Mouse (Mus musculus): ENCODE data around the gene Rab26.

The Rab26 gene

GRCm38 (mm10) chr17:24506332-24507070 is 27.5 kb downstream of the Rab26 start:
- no peak for DNase-seq

DNA sequence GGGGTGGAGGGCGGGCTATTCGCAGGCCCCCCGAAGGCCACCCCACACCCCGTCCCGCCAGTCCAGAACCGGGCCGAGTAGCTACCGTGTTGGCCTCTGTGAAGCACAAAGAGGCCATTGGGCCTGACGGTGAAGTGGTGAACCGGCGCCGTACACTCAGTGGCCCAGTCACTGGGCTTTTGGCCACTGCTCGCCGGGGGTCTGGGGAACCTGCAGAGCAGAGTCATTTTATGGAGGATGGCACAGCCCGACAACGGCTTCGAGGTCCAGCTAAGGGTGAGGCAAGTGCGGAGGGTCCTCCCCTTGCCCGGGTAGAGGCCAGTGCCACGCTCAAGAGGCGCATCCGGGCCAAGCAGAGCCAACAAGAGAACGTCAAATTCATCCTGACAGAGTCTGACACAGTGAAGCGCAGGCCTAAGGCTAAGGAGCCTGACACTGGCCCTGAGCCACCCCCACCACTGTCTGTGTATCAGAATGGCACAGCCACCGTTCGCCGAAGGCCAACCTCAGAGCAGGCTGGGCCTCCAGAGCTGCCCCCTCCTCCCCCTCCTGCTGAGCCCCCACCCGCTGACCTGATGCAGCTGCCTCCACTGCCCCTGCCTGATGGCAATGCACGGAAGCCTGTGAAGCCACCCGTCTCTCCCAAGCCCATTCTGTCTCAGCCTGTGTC is 28.6 kb downstream of the Rab26 start:
- DNase-seq: no peak

- no peak for DNase-seq
Observed at GRCm38 (mm10) chr17:24504085-24504484, 29.9 kb downstream of the Rab26 start.

DNA sequence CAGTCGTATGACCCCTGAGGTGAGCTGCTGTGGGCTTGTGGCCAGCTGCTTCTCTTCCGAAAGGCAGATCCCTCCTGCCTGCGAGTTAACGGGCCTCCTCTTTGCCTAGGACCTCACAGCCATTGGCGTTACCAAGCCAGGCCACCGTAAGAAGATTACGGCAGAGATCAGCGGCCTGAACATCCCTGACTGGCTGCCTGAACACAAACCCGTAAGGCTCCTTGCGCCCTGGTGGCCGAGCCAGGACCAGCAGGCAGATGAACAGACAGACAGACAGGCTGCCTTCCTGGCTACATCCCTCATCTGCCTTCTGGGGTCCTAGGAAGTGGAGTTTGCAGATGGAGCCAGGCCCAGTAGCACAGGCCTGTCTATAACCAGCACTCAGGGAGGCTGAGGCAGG is 31.8 kb downstream of the Rab26 start:
- no peak for DNase-seq

GRCm38 (mm10) chr17:24496026-24496425 is 38.0 kb downstream of the Rab26 start:
- DNase-seq: no peak

GRCm38 (mm10) chr17:24495443-24495842 is 38.6 kb downstream of the Rab26 start:
- no peak for DNase-seq

- peak in 1 of 2 experiments; percentile 36 for DNase-seq
Observed at GRCm38 (mm10) chr17:24494627-24495335, 39.2 kb downstream of the Rab26 start.

- DNase-seq: no peak
Observed at GRCm38 (mm10) chr17:24490399-24490798, 43.6 kb downstream of the Rab26 start.

GRCm38 (mm10) chr17:24489265-24490030 is 44.6 kb downstream of the Rab26 start:
- no peak for DNase-seq

- peak in 1 of 2 experiments; percentile 16 for DNase-seq
Observed at GRCm38 (mm10) chr17:24488662-24489264, 45.2 kb downstream of the Rab26 start.

- DNase-seq: no peak
Observed at GRCm38 (mm10) chr17:24488186-24488661, 45.8 kb downstream of the Rab26 start, which contains the start of gene Caskin1. Caskin1 (plus strand) TSS chr17:24488601.

DNA sequence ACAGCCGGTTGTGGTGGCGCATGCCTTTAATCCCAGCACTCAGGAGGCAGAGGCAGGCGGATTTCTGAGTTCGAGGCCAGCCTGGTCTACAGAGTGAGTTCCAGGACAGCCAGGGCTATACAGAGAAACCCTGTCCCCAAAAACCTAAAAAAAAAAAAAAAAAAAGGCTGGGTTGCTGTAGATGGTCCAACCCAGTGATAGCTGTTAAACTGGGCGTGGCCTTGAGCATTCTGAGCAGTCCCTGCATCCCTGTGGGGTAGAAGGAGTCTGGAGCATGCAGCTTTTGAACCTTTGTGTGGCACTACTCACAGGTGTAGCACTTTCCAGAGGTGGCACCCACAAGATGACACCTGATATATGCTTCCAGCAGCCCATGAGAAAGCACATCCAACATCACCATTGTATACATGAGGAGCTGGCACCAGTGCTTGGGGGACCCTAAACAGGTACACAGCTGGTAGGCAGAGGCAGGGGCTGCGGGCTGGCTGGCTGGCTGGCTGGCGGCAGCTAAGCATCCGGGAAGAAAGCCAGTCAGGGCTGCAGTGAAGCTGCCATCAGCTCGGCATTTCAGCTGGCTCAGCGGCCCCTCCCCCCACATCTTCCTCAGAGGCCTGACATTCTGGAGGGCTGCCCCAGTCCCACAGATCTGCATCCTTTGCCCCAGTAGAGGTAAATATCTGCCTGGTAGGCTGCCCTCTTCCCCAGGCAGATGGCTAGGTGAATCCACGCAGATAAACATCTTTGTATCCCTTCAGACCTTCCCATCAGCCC is 48.7 kb downstream of the Rab26 start:
- DNase-seq: peak in 1 of 2 experiments; percentile 26

DNA sequence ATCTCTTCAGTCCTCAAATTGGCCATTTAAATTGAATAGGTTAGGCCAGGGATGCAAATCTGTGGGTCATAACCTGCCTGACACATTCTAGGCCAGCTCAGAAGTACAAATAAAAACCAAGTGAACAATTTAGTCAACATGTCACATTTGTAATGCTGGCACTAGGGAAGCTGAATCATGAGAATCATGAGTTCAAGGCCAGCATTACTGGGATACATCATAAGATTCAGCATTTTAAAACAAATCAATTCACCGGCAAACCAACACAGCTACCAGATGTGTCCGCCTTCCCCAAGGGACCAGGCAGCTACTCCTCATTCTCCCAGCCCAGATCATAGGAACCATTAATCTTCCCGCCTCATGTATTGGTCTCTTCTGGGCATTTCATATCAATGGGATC is 50.5 kb downstream of the Rab26 start:
- no peak for DNase-seq

DNA sequence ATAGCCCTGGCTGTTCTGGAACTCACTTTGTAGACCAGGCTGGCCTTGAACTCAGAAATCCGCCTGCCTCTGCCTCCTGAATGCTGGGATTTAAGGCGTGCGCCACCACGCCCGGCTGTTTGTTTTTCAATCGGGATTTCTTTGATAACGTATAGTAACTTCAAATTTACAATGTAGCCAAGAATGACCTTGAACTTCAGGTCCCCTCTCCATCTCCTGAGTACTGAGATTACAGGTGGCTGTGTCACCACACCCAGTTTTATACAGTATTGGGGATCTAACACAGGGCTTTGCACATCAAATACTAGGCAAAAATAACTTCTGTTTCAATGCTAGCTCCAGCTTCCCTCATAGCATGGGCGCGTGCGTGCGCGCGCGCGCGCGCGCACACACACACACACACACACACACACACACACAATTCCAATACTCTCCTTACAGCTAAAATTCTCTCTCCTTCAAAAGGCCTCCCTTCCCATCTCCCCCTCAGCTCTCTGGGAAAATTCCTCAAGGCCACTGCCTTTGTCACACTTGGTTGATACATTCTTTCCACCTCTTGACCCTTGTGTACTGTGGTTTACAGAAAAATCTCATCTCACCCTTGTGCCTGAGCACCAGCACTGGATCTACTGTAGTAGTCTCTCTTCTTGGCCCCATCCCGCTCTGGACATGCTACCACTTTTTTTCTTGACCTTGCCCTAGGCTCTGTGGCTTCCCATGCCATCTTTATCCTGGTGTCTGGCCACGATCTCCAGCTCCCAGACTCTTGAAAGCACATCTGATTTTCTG is 52.8 kb downstream of the Rab26 start:
- DNase-seq: no peak

DNA sequence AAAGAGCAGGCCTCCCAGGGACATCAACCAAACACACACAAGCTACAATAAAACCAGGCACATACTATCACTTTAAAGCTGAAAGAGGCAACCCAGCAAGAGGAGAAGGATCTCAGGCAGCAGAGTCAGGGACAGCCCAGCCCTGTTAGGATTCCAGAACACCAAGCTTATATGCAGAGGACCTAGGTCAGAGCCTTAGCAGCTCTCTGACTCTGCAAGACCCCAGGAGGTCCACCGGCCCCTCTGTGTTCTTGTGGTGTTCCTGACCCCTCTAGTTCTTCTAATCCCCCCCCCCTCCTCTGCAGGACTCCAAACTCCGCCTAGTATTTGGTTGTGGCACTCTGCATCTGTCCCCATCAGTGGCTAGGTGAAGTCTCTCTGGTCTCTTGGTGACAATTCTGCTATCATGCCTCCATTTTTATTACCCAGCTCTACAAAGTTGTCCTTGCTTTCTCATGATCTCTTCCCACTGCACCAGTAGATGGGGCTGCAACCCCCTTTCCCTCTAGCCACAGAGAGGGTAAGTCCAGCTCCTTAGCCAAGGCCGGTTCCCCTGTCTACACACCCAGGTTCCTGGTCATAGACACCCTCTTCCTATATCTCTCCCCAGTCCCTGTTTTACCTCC is 53.7 kb downstream of the Rab26 start:
- no peak for DNase-seq

GRCm38 (mm10) chr17:24479431-24479830 is 54.6 kb downstream of the Rab26 start:
- no peak for DNase-seq

- DNase-seq: peak; percentile 96 to 97
Observed at GRCm38 (mm10) chr17:24478663-24479380, 55.2 kb downstream of the Rab26 start, which contains the start of gene Mlst8. Mlst8 (minus strand) TSS chr17:24479078.

DNA sequence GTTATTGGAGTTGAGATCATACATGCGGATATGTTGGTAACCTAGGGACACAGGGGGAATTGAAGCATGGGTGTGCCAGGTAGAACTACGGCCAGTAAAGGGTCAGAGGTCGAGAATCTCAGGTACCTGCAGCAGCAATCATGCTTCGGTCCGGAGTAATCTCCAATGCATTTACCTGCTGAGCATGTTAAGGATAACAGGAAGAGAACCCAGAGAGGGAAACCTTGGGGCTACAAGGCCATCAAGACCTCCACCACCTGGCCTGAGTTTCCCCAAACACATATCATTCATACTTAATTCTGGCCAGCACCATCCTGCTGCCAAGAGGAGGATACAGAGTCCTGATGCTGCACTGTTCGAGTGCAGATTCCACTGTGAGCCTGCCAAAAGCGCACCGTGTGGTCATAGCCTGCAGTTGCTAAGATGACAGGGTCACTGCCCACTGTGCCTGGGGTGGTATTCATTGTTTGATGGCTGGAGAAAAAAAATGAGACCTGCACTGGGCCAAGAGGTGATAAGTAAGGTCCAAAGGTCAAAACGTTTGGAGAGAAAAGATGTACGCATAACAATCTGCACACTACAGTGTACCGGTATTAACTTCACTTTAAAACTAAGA is 55.9 kb downstream of the Rab26 start:
- no peak for DNase-seq
